ENCODE assay signal across 23 mouse cellular contexts in the genomic region with DNA sequence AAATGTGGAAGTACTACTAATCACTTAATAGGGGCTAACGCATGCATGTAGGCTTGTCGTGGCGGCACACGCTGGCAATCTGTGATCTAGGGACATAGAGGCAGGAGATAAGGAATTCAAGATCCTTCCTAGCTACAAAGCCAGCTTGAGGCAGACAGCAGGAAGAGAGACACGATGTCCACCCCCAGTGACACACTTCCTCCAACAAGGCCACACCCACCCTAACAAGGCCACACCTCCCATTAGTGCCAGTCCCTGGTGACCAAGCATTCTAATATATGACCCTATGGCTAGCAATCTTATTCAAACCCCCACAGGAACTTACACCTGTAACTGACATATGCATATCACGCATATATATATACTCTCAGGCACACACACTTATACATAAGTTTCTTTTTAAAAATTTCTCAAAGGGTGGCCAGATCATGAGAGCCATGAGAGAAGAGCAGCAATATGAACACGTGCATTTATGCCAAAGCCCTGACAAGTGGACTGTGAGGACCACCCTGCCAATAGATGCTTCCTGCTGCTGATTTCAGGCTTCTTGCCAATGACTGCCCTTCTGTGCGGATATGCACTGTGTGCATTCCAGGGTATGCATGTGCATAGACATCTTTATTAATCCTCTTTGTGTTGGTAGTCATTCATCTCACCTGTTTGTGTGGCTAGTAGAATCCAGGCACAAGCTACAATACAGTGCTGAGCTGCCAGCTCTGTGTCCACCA. TPM values are rescaled to one million over a fixed set of nuclear protein-coding genes. Genes with fewer than 3 reads are reported as not detected.
A peak's percentile ranks its signal among the peaks of the same experiment; 100 is the strongest.
DNase-seq lines count a peak whose midpoint lies in the region; ATAC-seq and TF ChIP-seq lines count a peak whose summit lies in the region.
"Had no signal": no experiment of that assay in that cellular context is flagged by ENCODE, and none has a peak within 500 bp of the region (broad histone marks: within the 10 kb centered on the region; RNA-seq: fewer than 3 reads in every experiment).

No protein-coding gene starts in this region.

- H3K4me1 ChIP-seq in intestine, embryonic 16.5 days (ENCODE audit: control insufficient read depth, insufficient read depth, low read length), result no peaks in the 10 kb centered on the region
- H3K4me1 ChIP-seq in intestine, embryonic 15.5 days (replicated peaks), result no peaks in the 10 kb centered on the region
- no peaks in the 10 kb centered on the region for H3K4me1 ChIP-seq in forebrain, postnatal 0 days (ENCODE audit: insufficient read depth)
- no peaks in the 10 kb centered on the region; the same call in 1 of the 2 replicates for H3K4me1 ChIP-seq in hindbrain, embryonic 14.5 days (replicated peaks; ENCODE audit: control insufficient read depth, insufficient read depth, low read length)
- H3K4me1 ChIP-seq: limb, embryonic 12.5 days had no signal

- H3K9ac ChIP-seq in intestine, embryonic 16.5 days (ENCODE audit: low read depth, low read length), result no peak overlapping the region
- H3K9ac ChIP-seq in intestine, embryonic 15.5 days, result no peak overlapping the region
- no peak overlapping the region for H3K9ac ChIP-seq in forebrain, postnatal 0 days
- no peak overlapping the region for H3K9ac ChIP-seq in hindbrain, embryonic 14.5 days
- H3K9ac ChIP-seq: limb, embryonic 12.5 days; liver, embryonic 12.5 days; neural tube, embryonic 12.5 days had no signal

- peak; percentile 13; the same call in 1 of the 2 replicates for ATAC-seq in intestine, embryonic 16.5 days
- no peak for ATAC-seq in intestine, embryonic 15.5 days
- ATAC-seq in common myeloid progenitor, adult 5-6 weeks (replicated peaks; ENCODE audit: low read depth, poor library complexity, severe bottlenecking), result 0 out of 2 replicates have a peak, but pooled peaks have one; percentile 36
- ATAC-seq in megakaryocyte progenitor cell, adult 5-6 weeks (replicated peaks; ENCODE audit: poor library complexity), result peak; percentile 57
- ATAC-seq in forebrain, postnatal 0 days, result no peak
- ATAC-seq in hindbrain, embryonic 14.5 days (ENCODE audit: low FRiP score), result no peak
- ATAC-seq: activated CD4-positive, CD25-positive, alpha-beta regulatory T cell, adult 4 months; liver, embryonic 12.5 days had no signal

- TF ChIP-seq CTCF in forebrain, postnatal 0 days (IDR thresholded peaks at IDR 0.05; ENCODE audit: low read depth), result no peak

- WGBS in intestine, embryonic 16.5 days, result 87% methylated on average over 8 of the region's 8 CpGs
- WGBS in intestine, embryonic 15.5 days, result 84% methylated on average over 8 of the region's 8 CpGs
- WGBS in forebrain, postnatal 0 days, result 84% methylated on average over 8 of the region's 8 CpGs
- 87% methylated on average over 8 of the region's 8 CpGs for WGBS in hindbrain, embryonic 14.5 days

- H3K27me3 ChIP-seq in intestine, embryonic 16.5 days (replicated peaks; ENCODE audit: control insufficient read depth, insufficient read depth, low read length), result no peaks in the 10 kb centered on the region
- no peaks in the 10 kb centered on the region for H3K27me3 ChIP-seq in intestine, embryonic 15.5 days (replicated peaks)
- no peaks in the 10 kb centered on the region for H3K27me3 ChIP-seq in forebrain, postnatal 0 days (ENCODE audit: insufficient read depth, low read length)
- no peaks in the 10 kb centered on the region for H3K27me3 ChIP-seq in hindbrain, embryonic 14.5 days (ENCODE audit: control insufficient read depth, insufficient read depth, low read length)
- H3K27me3 ChIP-seq: limb, embryonic 12.5 days; liver, embryonic 12.5 days; neural tube, embryonic 12.5 days had no signal

- no peaks in the 10 kb centered on the region for H3K36me3 ChIP-seq in intestine, embryonic 16.5 days (ENCODE audit: control insufficient read depth, insufficient read depth, low read length)
- no peaks in the 10 kb centered on the region for H3K36me3 ChIP-seq in intestine, embryonic 15.5 days
- H3K36me3 ChIP-seq in forebrain, postnatal 0 days (ENCODE audit: insufficient read depth), result no peaks in the 10 kb centered on the region
- no peaks in the 10 kb centered on the region for H3K36me3 ChIP-seq in hindbrain, embryonic 14.5 days (replicated peaks; ENCODE audit: control insufficient read depth, insufficient read depth)
- H3K36me3 ChIP-seq: neural tube, embryonic 12.5 days had no signal

- no peak overlapping the region for H3K27ac ChIP-seq in intestine, embryonic 16.5 days (ENCODE audit: low read length)
- H3K27ac ChIP-seq in intestine, embryonic 15.5 days, result no peak overlapping the region
- H3K27ac ChIP-seq in forebrain, postnatal 0 days (ENCODE audit: low read depth, low read length), result no peak overlapping the region
- H3K27ac ChIP-seq in hindbrain, embryonic 14.5 days, result no peak overlapping the region
- H3K27ac ChIP-seq: embryonic facial prominence, embryonic 10.5 days; gastrocnemius, adult 2 months; heart, embryonic 10.5 days; hindbrain, embryonic 10.5 days; layer of hippocampus, adult 2 months; limb, embryonic 12.5 days; liver, embryonic 12.5 days; macrophage; neural tube, embryonic 12.5 days had no signal

- no peak overlapping the region for H3K4me3 ChIP-seq in intestine, embryonic 16.5 days (ENCODE audit: low read length)
- H3K4me3 ChIP-seq in intestine, embryonic 15.5 days (replicated peaks), result no peak overlapping the region
- H3K4me3 ChIP-seq in forebrain, postnatal 0 days (ENCODE audit: low read depth, low read length), result no peak overlapping the region
- no peak overlapping the region for H3K4me3 ChIP-seq in hindbrain, embryonic 14.5 days (replicated peaks; ENCODE audit: low read length)
- H3K4me3 ChIP-seq: embryonic facial prominence, embryonic 10.5 days; gastrocnemius, adult 2 months; heart, embryonic 10.5 days; hindbrain, embryonic 10.5 days; layer of hippocampus, adult 2 months; limb, embryonic 12.5 days; liver, embryonic 12.5 days; neural tube, embryonic 12.5 days had no signal

- peak; percentile 54 for DNase-seq in 416B (ENCODE audit: low read depth)
- DNase-seq in forebrain, postnatal 0 days, result no peak
- no peak for DNase-seq in hindbrain, embryonic 14.5 days (ENCODE audit: low spot score)
- DNase-seq: adrenal gland, adult 8-10 months; cerebellum, adult 18-20 months; gastrocnemius, adult 2 months; kidney, postnatal 25 days; lung, adult 2 months; midbrain, embryonic 14.5 days; right cerebral cortex, postnatal 14 days had no signal

- H3K4me2 ChIP-seq in intestine, embryonic 16.5 days (ENCODE audit: low read depth, low read length), result no peak overlapping the region
- H3K4me2 ChIP-seq in intestine, embryonic 15.5 days (replicated peaks), result no peak overlapping the region
- H3K4me2 ChIP-seq in forebrain, postnatal 0 days (ENCODE audit: low read depth), result no peak overlapping the region
- no peak overlapping the region for H3K4me2 ChIP-seq in hindbrain, embryonic 14.5 days (replicated peaks)
- H3K4me2 ChIP-seq: limb, embryonic 12.5 days; liver, embryonic 12.5 days; neural tube, embryonic 12.5 days had no signal

- no peaks in the 10 kb centered on the region for H3K9me3 ChIP-seq in intestine, embryonic 16.5 days (ENCODE audit: control insufficient read depth, low read length)
- no peaks in the 10 kb centered on the region for H3K9me3 ChIP-seq in intestine, embryonic 15.5 days
- no peaks in the 10 kb centered on the region for H3K9me3 ChIP-seq in forebrain, postnatal 0 days (ENCODE audit: low read length)
- H3K9me3 ChIP-seq in hindbrain, embryonic 14.5 days (ENCODE audit: control insufficient read depth, low read length), result no peaks in the 10 kb centered on the region
- H3K9me3 ChIP-seq: embryonic facial prominence, embryonic 10.5 days; heart, embryonic 10.5 days; hindbrain, embryonic 10.5 days; limb, embryonic 12.5 days; liver, embryonic 12.5 days; neural tube, embryonic 12.5 days had no signal

RNA-seq across cellular contexts. Expression of gene St3gal3, which starts 34.9 kb away (rescaled TPM):
- 8.6 and 10.1 TPM in 2 replicates for polyA plus RNA-seq in intestine, embryonic 16.5 days (2015; fragmentation: Nextera tagmentation; extraction: Ambion mirVana)
- 7.5 and 8.2 TPM in 2 replicates for polyA plus RNA-seq in intestine, embryonic 15.5 days (2015; fragmentation: Nextera tagmentation; extraction: Ambion mirVana)
- 9.2 and 11.0 TPM in 2 replicates for total RNA-seq in common myeloid progenitor, adult 5-6 weeks (2017)
- 3.9 and 4.6 TPM in 2 replicates for total RNA-seq in megakaryocyte progenitor cell, adult 5-6 weeks (2015)
- 4.7 and 5.2 TPM in 2 replicates for total RNA-seq in megakaryocyte progenitor cell, adult 5-6 weeks (2017)
- 32.6 and 36.1 TPM in 2 replicates for total RNA-seq in forebrain, postnatal 0 days (2014; rRNA removed)
- 11.2 and 11.3 TPM in 2 replicates for polyA plus RNA-seq in forebrain, postnatal 0 days (2015; fragmentation: Nextera tagmentation; extraction: Ambion mirVana)
- polyA plus RNA-seq in hindbrain, embryonic 14.5 days (2014; fragmentation: Nextera tagmentation; extraction: Ambion mirVana), result 10.8 and 11.5 TPM in 2 replicates

Comparison
In these comparisons a context has a peak if more than half of its experiments do, and no peak if none do; other contexts are left out.
1. ATAC-seq: peak in intestine, embryonic 16.5 days (single experiment), common myeloid progenitor, adult 5-6 weeks (single experiment) and megakaryocyte progenitor cell, adult 5-6 weeks (single experiment); none in intestine, embryonic 15.5 days (single experiment), forebrain, postnatal 0 days (single experiment) and hindbrain, embryonic 14.5 days (single experiment).